Mouse (Mus musculus) splenic B cell, adult 2 months (primary cell): ENCODE results near the gene Myrf.

Experiments
- DNase-seq: peaks from one replicate; pipeline ENCODE4 v3.0.0-alpha.2; 2011; ENCODE audit warnings: low read depth, low spot score
- H3K27me3 ChIP-seq: 2 replicates; pipeline ENCODE4 v1.6.1; 2012; ENCODE audit warnings: mild to moderate bottlenecking, low read length, moderate library complexity, mixed read lengths; ENCODE audit not compliant: control insufficient read depth, poor library complexity, insufficient read depth, severe bottlenecking
- H3K36me3 ChIP-seq: 2 replicates; pipeline ENCODE4 v1.6.1; 2012; ENCODE audit warnings: mild to moderate bottlenecking, low read length, moderate library complexity, mixed read lengths; ENCODE audit not compliant: control insufficient read depth, poor library complexity, insufficient read depth, severe bottlenecking

The Myrf gene

DNA sequence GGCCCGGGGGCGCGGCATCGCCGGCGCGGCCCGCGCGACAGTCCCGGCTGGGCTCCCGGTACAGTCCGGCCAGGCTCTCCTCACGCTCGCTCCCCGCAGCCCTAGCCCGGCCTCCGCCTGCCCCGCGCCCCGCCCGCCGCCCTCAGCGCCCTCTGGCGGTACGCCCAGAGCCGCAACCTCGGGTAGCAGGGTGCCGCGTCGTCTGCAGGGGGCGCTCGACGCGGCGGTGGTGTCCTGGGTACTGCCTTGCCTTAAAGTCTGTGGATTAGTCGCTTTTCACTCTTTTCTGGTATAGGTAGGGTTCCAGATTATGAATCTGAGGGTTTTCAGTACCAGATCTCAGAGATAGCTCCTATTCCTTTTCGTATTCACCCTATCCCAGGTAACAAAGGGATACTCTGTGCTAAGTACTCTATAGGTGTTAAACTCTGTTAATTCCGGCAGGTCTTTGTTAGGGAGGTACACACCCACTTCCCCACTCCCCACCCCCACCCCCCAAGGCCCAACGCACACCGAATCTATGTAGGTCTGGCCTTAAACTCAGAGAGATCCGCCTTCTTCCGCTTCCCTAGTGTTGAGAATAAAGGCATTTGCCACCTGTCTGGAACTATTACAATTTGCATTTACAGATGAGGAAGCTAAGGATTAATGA is at the start of gene Myrf:
TSS of gene Myrf (minus strand) at position 95 of the 652 bp plus-strand sequence.
- peak; percentile 79 for DNase-seq
- no peaks in the 10 kb centered on the region; the same call in none of the 2 replicates for H3K27me3 ChIP-seq

DNA sequence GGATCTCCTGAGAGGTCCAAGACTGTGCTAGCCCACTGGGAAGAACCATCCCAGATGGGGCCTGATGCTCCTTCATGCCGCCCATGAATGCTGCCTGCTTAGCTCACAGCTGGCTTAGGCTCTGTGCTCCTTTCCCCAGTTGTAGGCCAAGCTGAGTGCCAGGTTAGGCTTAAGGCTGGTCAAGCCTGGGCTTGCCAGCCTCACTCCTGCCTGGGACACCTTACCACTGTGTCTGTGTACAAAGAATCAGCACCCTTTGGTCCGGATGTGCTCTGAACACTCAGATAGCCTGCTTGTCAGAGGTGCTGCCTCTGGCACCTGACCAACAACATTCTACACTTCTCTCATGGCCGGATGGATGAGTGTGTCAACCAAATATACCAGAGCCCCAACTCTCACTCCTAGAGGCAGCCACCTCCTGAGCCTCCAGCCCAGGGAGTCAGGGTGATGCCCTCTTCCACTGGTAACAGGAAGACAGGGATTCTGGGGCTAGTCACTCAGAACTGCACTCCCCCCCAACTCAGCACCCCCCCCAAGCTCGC is 49.1 kb upstream of the Myrf start:
- DNase-seq, result no peak

More for the DNA sequence above, at the start of gene Myrf:
- no peaks in the 10 kb centered on the region for H3K36me3 ChIP-seq

DNA sequence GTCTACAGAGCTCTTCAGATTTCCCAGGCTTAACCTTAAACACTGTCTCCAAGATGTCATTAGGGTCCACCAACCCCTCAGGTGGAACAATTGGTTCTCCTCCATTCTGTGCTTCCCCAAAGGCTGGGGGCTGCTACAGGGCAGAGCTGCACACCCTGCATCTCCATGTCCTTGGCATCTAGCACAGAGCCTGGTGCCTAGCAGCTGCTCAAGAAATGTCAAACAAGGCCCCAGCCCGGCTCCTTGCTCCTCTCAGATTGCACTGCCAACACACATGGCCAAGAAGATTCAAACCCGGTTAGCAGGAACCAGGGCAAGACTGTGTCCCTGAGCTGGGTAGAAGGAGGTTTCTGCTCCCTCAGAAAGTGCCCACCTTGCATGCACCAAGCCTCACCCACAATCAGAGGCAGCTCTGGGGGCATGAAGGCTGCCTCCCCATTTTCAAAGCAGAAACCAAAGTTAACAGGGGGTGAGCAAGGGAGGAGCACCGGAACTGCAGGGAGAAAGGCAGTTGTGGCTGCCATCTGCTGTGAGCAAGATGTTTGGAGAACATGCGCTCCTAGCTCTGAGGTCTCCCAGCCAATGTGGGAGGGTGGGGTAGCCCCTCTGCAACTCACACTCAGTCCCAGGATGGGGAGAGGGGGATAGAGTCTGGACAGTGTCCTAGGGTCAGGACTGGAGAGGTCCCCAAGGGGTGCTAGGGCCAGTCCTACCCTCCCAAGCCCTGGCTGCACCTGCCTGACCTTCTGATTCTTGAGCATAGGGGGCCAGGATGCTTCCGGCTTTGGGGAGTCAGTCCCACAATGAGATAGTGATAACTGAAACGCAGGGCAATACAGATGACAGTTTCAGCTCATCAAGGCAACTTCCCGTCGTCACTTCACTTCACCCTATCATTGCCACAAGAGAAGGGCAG is 47.8 kb upstream of the Myrf start:
- DNase-seq, result no peak
- H3K36me3 ChIP-seq, result no peaks in the 10 kb centered on the region

More for the DNA sequence above, 49.1 kb upstream of the Myrf start:
- no peaks in the 10 kb centered on the region for H3K27me3 ChIP-seq
- no peaks in the 10 kb centered on the region for H3K36me3 ChIP-seq

DNA sequence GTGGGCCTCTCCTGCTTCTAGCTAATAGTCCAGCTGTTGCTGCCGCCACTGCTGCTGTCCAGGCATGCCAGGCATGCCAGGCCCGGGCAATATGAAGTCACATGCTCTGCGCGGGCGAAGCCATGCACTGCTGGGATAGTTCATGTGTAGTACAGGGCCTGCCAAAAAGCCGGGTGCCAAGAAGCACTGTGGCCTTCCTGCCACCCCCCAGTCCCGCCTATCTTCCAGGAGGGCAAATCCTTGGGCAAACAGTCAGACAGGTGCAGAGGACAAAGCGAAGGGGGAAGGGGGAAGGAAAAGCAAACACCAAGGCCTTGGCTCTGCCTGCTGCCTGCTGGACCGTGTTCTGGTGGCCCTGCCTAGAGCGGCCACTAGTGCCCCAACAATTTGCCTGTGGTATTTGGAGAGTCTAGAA is 45.9 kb upstream of the Myrf start:
- H3K27me3 ChIP-seq, result no peaks in the 10 kb centered on the region
- DNase-seq, result no peak
- no peaks in the 10 kb centered on the region for H3K36me3 ChIP-seq

More for the DNA sequence above, 47.8 kb upstream of the Myrf start:
- H3K27me3 ChIP-seq, result no peaks in the 10 kb centered on the region

DNA sequence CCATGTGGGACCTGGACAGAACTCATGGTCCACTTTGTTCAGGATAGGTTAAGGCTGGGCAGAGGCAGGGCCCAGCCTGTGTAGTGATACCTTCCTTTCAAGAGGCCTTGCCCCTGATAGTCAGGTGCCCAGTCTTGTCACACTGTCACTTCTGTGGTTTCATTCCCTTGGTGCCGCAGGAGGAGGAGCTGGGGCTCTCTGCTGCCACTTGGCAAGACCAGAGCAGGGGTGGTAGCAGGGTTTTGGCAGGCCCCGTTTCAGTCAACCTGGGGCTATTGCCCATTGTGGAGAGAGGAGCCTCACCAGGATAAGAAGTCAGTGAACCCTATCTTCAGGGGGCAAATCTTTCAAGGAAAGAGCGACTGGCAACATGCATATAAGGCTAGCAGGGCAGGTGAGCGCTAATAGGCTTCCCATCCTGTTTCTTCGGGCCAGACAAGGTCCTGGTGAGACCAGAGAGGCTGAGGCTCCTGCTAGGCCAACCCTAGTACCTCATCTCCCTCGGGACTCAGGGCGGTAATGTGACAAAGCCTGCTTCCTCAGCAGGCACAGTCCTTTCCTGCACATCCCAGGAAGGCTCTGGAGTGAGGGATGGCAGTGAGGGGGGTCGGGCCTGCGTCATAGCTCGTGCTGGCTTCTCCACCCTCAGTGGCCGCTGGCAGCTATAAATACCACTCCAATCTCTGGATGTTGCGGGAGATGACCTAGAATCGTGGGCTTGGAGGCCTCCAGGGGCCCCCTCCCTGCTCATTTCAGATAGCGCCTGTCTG is 40.4 kb upstream of the Myrf start:
- no peaks in the 10 kb centered on the region for H3K36me3 ChIP-seq
- no peak for DNase-seq
- H3K27me3 ChIP-seq, result no peaks in the 10 kb centered on the region

DNA sequence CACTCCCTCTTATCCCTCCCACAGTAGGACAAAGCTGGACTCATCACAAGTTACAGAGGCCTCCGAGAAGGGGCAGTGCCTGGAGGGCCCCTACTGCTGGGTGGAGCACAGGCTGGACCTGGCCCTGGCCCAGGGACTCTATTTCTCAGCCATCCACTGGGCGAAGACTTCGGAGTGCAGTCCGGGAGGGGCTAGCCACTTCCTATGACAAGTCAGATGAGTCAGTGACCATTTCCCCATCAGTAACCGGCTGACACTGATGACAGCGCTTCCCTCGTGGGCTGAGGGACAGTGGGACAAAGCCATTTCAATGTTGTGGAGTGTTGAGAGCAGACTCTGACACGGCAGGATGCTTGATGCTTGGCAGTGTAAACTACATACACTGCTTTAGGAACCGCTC is 39.1 kb upstream of the Myrf start:
- no peak for DNase-seq
- Histone ChIP-seq H3K27me3 (no peaks in the 10 kb centered on the region), H3K36me3 (no peaks in the 10 kb centered on the region)

DNA sequence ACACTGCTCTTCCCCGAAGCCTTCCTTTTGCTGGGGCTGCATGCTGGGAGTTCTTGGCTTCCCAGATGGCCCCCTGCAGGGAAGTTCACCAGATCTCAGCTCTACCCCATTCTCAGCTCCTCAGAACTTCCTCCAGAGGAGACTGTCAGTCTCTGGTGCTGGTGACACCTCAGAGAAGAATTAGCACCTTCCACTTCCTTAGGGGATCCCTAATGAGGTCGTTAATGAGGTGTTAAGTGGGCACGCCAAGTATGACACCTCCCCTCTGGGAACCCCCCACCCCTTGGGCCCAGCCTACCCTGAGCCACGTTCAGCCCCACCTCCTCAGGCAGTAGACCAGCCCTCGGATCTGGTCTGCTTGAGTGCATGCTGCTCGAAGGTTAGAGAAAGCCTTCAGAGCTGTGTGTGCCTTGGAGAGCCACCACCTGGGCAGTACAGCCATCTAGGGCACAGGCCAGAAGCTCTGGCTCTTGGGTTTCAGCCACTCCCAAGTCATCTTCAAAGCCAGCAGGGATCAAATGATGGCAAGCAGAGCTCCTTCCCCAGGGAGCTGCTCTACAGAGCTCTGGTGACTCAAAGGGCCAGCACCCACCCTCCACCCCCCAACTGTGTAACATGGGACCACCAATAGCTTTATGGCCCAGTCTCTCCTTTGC is 38.2 kb upstream of the Myrf start:
- no peaks in the 10 kb centered on the region for H3K36me3 ChIP-seq
- no peaks in the 10 kb centered on the region for H3K27me3 ChIP-seq
- DNase-seq, result peak; percentile 37

DNA sequence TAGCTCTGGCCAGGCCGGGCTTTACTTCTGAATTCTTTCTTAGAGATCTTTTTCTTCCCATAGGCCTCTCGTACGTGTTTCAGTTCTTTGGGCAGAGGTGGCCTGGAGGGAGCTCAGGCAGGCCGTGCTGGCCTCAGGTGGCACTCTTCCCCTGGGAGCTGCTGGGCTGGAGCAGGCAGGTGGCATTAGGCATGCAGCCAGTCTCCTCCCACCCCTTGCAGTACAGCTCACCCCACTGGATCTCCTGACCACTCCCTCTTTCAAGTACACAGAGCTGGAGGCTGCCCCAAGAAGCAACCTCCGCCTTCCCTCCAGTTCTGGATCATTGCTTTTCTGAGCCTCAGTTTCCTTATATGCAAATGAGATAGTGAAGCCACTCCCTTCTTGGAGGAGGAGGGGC is 37.2 kb upstream of the Myrf start:
- Histone ChIP-seq H3K27me3 (no peaks in the 10 kb centered on the region), H3K36me3 (no peaks in the 10 kb centered on the region)
- peak; percentile 30 for DNase-seq

DNA sequence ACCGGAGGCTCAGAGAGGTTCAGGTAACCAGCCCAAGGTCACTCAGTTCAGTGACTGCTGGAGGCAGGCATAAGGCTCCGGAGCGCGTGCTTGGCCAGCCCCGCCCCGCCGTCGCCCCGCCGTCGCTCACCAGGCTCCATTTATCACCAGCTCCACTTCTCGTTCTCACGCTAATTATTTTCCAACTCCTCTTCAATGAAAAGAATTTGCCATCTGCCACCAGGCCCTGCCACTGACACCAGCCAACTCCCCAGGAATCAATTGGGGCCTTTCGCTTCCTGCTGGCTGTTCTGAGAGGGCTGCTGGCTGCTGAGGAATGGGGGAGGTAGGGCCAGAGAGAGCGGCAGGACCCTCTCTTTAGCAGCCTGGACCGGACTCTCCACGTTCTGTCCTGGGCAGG is 36.8 kb upstream of the Myrf start:
- Histone ChIP-seq H3K36me3 (no peaks in the 10 kb centered on the region), H3K27me3 (no peaks in the 10 kb centered on the region)
- DNase-seq, result peak; percentile 45

DNA sequence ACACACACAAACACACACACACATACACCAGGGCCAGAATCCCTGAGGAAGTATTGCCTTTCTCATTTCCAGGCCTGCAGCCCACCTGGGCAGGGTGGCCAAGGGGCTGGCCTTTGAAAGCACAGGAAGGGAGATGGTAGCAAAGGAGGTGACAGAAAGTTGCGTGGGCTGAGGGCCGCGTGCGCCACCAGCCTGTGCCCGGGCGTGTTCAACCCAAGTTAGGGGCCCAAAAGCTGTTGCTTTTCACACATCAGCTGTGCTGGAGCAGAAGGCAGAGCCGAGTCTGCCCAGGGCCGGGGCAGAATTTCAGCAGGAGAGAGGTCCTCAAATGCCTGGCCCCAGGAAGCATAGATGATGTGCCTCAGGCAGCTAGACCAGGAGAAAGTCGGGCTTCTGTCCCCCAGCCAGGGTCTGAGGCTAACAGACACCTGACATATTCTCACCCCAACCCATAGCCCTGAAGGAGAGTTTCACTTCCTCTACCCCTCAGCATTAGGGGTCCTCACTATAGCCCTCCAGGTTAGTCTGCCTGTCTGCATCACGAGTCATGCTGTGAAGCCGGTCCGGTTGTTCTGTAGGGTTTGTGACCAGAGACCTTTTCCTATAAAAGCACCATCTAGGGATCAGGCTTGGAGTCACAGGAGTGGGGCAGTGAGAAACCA is 36.1 kb upstream of the Myrf start:
- DNase-seq, result peak; percentile 45
- Histone ChIP-seq H3K27me3 (no peaks in the 10 kb centered on the region), H3K36me3 (no peaks in the 10 kb centered on the region)

DNA sequence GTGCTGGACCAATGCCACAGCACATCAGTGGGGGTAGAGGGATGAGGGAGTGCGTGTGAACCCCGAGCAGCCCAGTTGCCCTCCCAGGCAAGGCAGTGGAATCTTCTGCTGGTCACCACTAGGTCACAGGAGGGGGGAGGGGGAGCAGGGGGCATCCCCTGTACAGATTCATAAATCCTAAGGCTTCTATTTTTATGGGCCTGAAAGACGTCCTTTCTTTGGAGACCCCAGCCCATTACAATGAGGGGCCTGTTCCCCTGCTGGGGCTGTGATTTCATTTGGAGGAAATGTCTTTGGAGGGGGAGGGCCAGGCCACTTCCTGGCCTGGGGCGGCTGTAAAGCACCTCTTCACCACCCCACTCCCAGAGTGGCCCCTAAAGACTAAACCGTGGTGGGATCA is 33.5 kb upstream of the Myrf start:
- no peaks in the 10 kb centered on the region for H3K36me3 ChIP-seq

DNA sequence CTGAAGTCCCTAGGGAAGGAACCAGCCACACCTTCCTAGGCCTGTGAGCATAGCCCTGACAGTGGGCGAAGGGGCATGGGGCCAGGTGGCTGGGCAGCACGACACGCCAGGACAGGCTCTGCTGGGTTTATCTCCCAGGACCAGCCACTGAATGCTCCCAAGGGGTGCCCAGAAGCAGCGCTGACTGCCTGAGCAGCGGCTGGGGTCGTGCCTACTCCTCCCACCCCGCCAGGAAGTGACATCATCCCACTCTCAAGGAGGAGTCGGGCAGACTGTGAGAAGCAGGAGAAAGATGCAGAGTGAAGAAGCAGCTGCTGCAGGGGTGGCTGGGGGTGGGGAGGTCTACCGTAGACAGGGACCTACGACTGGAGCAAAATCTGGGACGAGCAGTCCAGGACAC is 32.2 kb upstream of the Myrf start:
- no peaks in the 10 kb centered on the region for H3K27me3 ChIP-seq
- peak; percentile 13 for DNase-seq
- H3K36me3 ChIP-seq, result no peaks in the 10 kb centered on the region

More for the DNA sequence above, 33.5 kb upstream of the Myrf start:
- no peak for DNase-seq
- no peaks in the 10 kb centered on the region for H3K27me3 ChIP-seq

DNA sequence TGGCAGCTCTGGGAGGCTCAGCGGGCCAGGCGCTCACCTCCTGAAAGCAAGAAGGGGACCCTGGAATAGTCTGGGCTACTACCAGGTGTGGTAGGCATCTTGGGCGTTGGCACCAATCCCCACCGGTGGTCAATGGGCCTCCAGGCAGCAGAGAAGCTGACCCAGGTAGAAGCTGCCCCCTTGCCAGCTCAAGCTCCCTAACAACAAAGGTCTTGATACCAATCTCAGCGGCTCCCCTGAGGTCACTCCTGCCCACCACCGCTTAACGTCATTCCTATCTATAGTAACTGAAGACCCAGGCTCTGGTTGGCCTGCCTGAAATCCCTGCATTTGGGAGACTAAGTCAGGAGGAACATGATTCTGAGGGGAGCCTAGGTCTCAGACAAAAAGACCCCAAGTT is 31.0 kb upstream of the Myrf start:
- H3K36me3 ChIP-seq, result no peaks in the 10 kb centered on the region
- no peaks in the 10 kb centered on the region for H3K27me3 ChIP-seq
- DNase-seq, result no peak

DNA sequence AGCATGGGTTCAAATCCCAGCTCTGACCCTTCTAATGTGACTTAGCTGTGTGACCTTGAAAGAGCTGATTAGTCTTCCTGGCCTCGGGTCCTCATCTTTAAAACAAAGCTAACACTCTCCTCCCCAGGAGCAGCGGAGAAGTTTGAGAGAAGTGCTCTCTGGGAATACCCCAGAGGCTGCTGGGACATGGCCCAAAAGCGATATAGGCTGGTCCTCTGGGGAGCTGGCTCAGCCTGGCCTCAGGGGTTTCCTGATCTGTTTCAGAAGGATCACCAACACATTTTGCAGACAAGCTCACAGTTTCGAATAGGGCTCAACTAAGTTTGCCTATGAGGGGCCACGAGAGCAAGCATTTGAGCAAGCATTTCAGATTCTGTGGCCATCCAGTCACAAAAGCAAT is 29.8 kb upstream of the Myrf start:
- H3K36me3 ChIP-seq, result no peaks in the 10 kb centered on the region
- no peaks in the 10 kb centered on the region for H3K27me3 ChIP-seq
- no peak for DNase-seq
